Mouse (Mus musculus) heart, adult 2 months (tissue): ENCODE measurements around the gene Raet1e.

Experiments used
- CTCF ChIP-seq: fragments of 200-600 bp; IDR thresholded peaks from 2 replicates; pipeline ENCODE4 v1.8.1; 2022; ENCODE audit warnings: antibody characterized with exemption, mild to moderate bottlenecking, moderate library complexity
- POLR2A ChIP-seq: fragments of 200-500 bp; IDR thresholded peaks from 2 replicates; pipeline ENCODE4 v1.6.1; 2011; ENCODE audit warnings: mild to moderate bottlenecking, low read depth, low read length, control low read depth; ENCODE audit not compliant: insufficient read depth

GRCm38 (mm10) chr10:22322858-22323257 lies 164.5 kb downstream of the Raet1e start:
- TF ChIP-seq CTCF (no peak), POLR2A (no peak)
